Mouse (Mus musculus) forebrain, postnatal 0 days (tissue): Measurements from ENCODE around the gene Adtrp. TPM values are rescaled to one million over a fixed set of nuclear protein-coding genes. Genes with fewer than 3 reads are reported as not detected.

Experiments used
- ATAC-seq: fragments of 200-750 bp; cut with Nextera tagmentation; 2 replicates; pipeline ENCODE4 v1.8.0; 2017; ENCODE audit warnings: mild to moderate bottlenecking, moderate library complexity
- DNase-seq: peaks from one replicate; pipeline ENCODE4 v3.0.0-alpha.2; 2015
- H3K27ac ChIP-seq: fragments of 300-500 bp; sonication (generic); 2 replicates; pipeline ENCODE4 v1.5.1; 2014; ENCODE audit warnings: low read depth, mild to moderate bottlenecking, antibody characterized with exemption, low read length, moderate library complexity, mixed read lengths
- H3K27me3 ChIP-seq: fragments of 300-500 bp; sonication (generic); 2 replicates; pipeline ENCODE4 v1.6.1; 2014; ENCODE audit warnings: mild to moderate bottlenecking, low read length, mixed read lengths; ENCODE audit not compliant: insufficient read depth
- H3K36me3 ChIP-seq: fragments of 300-500 bp; sonication (generic); 2 replicates; pipeline ENCODE4 v1.6.1; 2014; ENCODE audit warnings: mild to moderate bottlenecking, moderate library complexity; ENCODE audit not compliant: insufficient read depth
- H3K4me1 ChIP-seq: fragments of 300-500 bp; sonication (generic); 2 replicates; pipeline ENCODE4 v1.6.1; 2014; ENCODE audit warnings: antibody characterized with exemption; ENCODE audit not compliant: insufficient read depth
- H3K4me2 ChIP-seq: fragments of 300-500 bp; sonication (generic); 2 replicates; pipeline ENCODE4 v1.6.1; 2014; ENCODE audit warnings: low read depth, mild to moderate bottlenecking, moderate library complexity
- H3K4me3 ChIP-seq: fragments of 300-500 bp; sonication (generic); 2 replicates; pipeline ENCODE4 v1.5.1; 2014; ENCODE audit warnings: low read depth, low read length, mixed read lengths
- H3K9ac ChIP-seq: fragments of 300-500 bp; sonication (generic); 2 replicates; pipeline ENCODE4 v1.6.1; 2014; ENCODE audit warnings: mild to moderate bottlenecking
- H3K9me3 ChIP-seq: fragments of 300-500 bp; sonication (generic); 2 replicates; pipeline ENCODE4 v1.6.1; 2016; ENCODE audit warnings: low read length
- CTCF ChIP-seq: sonication (generic); IDR thresholded peaks from 2 replicates; pipeline ENCODE4 v1.5.1; 2016; ENCODE audit warnings: antibody characterized with exemption, control low read depth, low read depth
- WGBS: fragments of 180-500 bp; shearing (Covaris S2); extraction: QIAGEN DNeasy Blood & Tissue Kit; methylation state at CpG from one replicate; pipeline ENCODE4 v1.1.7; 2014; 5-methylcytosine and 5-hydroxymethylcytosine counted together
- polyA plus RNA-seq: library from polyadenylated mRNA; unstranded; fragments of >200 nt; fragmentation: Nextera tagmentation; extraction: Ambion mirVana; gene quantifications from 2 replicates; pipeline ENCODE4 v1.2.1, GENCODE M21; 2015
- total RNA-seq: library from RNA; depleted of rRNA; stranded (reverse); fragments of >200 nt; gene quantifications from 2 replicates; pipeline ENCODE4 v1.2.3, GENCODE M21; 2014

Adtrp gene
- total and polyA plus RNA-seq, 2 experiments from 2014 or later = not detected

GRCm38 (mm10) chr13:41760484-41760883, 87.0 kb downstream of the Adtrp start:
- no peak for DNase-seq
- 37% methylated on average over 10 of the region's 10 CpGs for WGBS

GRCm38 (mm10) chr13:41758550-41759465, 88.7 kb downstream of the Adtrp start:
- Histone ChIP-seq H3K4me1 (peaks cover 12% of the 10 kb centered on the region), H3K9ac (0 out of 2 replicates have a peak overlapping the region, but pooled peaks have one; percentile 15), H3K36me3 (no peaks in the 10 kb centered on the region), H3K27ac (peak overlapping the region; percentile 24; the same call in 1 of the 2 replicates), H3K4me3 (no peak overlapping the region), H3K4me2 (peak overlapping the region; percentile 29), H3K27me3 (no peaks in the 10 kb centered on the region), H3K9me3 (no peaks in the 10 kb centered on the region)
- DNase-seq (peak; percentile 67), ATAC-seq (peak; percentile 95)
- 24% methylated on average over 19 of the region's 19 CpGs for WGBS
- TF ChIP-seq CTCF = no peak

More at GRCm38 (mm10) chr13:41760484-41760883, 87.0 kb downstream of the Adtrp start:
- H3K27ac ChIP-seq = no peak overlapping the region
- no peaks in the 10 kb centered on the region for H3K36me3 ChIP-seq
- H3K4me3 ChIP-seq = no peak overlapping the region
- H3K4me2 ChIP-seq = no peak overlapping the region
- peaks cover 12% of the 10 kb centered on the region for H3K4me1 ChIP-seq
- ATAC-seq = no peak
- no peak overlapping the region for H3K9ac ChIP-seq
- no peak for TF ChIP-seq CTCF
- no peaks in the 10 kb centered on the region for H3K9me3 ChIP-seq
- no peaks in the 10 kb centered on the region for H3K27me3 ChIP-seq

- 86% methylated on average over 5 of the region's 5 CpGs for WGBS
- ATAC-seq (no peak), DNase-seq (no peak)
Measured at GRCm38 (mm10) chr13:41753114-41753513, 94.4 kb downstream of the Adtrp start.

GRCm38 (mm10) chr13:41750481-41750880, 97.0 kb downstream of the Adtrp start:
- Histone ChIP-seq H3K4me1 (peaks cover 7% of the 10 kb centered on the region; the same call in 1 of the 2 replicates), H3K9me3 (no peaks in the 10 kb centered on the region), H3K4me3 (no peak overlapping the region), H3K36me3 (no peaks in the 10 kb centered on the region), H3K9ac (no peak overlapping the region), H3K27ac (no peak overlapping the region), H3K4me2 (no peak overlapping the region), H3K27me3 (no peaks in the 10 kb centered on the region)
- ATAC-seq (no peak), DNase-seq (no peak)
- TF ChIP-seq CTCF = no peak
- WGBS = 41% methylated on average over 5 of the region's 5 CpGs

More at GRCm38 (mm10) chr13:41753114-41753513, 94.4 kb downstream of the Adtrp start:
- no peaks in the 10 kb centered on the region for H3K9me3 ChIP-seq
- H3K4me2 ChIP-seq = no peak overlapping the region
- H3K4me3 ChIP-seq = no peak overlapping the region
- H3K9ac ChIP-seq = no peak overlapping the region
- H3K27me3 ChIP-seq = no peaks in the 10 kb centered on the region
- no peak overlapping the region for H3K27ac ChIP-seq
- H3K36me3 ChIP-seq = no peaks in the 10 kb centered on the region
- TF ChIP-seq CTCF = no peak
- H3K4me1 ChIP-seq = no peaks in the 10 kb centered on the region

GRCm38 (mm10) chr13:41748866-41749265, 98.6 kb downstream of the Adtrp start:
- peak; percentile 36; the same call in 1 of the 2 replicates for ATAC-seq
- H3K27me3 ChIP-seq = no peaks in the 10 kb centered on the region
- no peak overlapping the region for H3K4me3 ChIP-seq
- H3K9me3 ChIP-seq = no peaks in the 10 kb centered on the region
- no peaks in the 10 kb centered on the region for H3K36me3 ChIP-seq
- H3K27ac ChIP-seq = no peak overlapping the region
- no peak for TF ChIP-seq CTCF
- H3K9ac ChIP-seq = no peak overlapping the region
- no peak for DNase-seq
- peaks cover 7% of the 10 kb centered on the region; the same call in 1 of the 2 replicates for H3K4me1 ChIP-seq
- 72% methylated on average over 9 of the region's 9 CpGs for WGBS
- no peak overlapping the region for H3K4me2 ChIP-seq

GRCm38 (mm10) chr13:41747691-41748090, 99.8 kb downstream of the Adtrp start:
- WGBS = 29% methylated on average over 4 of the region's 4 CpGs
- Histone ChIP-seq H3K27ac (no peak overlapping the region), H3K9ac (no peak overlapping the region), H3K4me3 (no peak overlapping the region), H3K4me2 (no peak overlapping the region), H3K4me1 (peaks cover 7% of the 10 kb centered on the region; the same call in 1 of the 2 replicates), H3K36me3 (no peaks in the 10 kb centered on the region), H3K9me3 (no peaks in the 10 kb centered on the region), H3K27me3 (no peaks in the 10 kb centered on the region)
- DNase-seq = peak; percentile 43
- no peak for TF ChIP-seq CTCF
- ATAC-seq = peak; percentile 23; the same call in 1 of the 2 replicates
